Mouse (Mus musculus): Measurements from ENCODE around the gene Hid1.

- TF ChIP-seq POLR2A (IDR thresholded peaks at IDR 0.05; ENCODE audit: control insufficient read depth, extremely low read depth, insufficient read depth, low read length, poor library complexity) (no peak), CTCF (IDR thresholded peaks at IDR 0.05; ENCODE audit: borderline replicate concordance, control insufficient read depth, extremely low read depth, insufficient read depth, low read length, poor library complexity) (no peak)
These were observed 30.5 kb upstream of the Hid1 start for GRCm38 (mm10) chr11:115398085-115398484.

Data from thymus, adult 2 months (tissue).